Mouse (Mus musculus): Measurements from ENCODE around the gene Slc12a6.
"Not testable (repeated sequence)": the region's sequence is repeated elsewhere in the genome, so short reads cannot be mapped to it uniquely, and the experiment has no call there.

Gene Slc12a6

GRCm38 (mm10) chr2:112262779-112263295 lies 2.8 kb upstream of the Slc12a6 start:
- DNase-seq (ENCODE audit: low spot score): no peak

- no peak for DNase-seq (ENCODE audit: low spot score)
These were observed 1.3 kb upstream of the Slc12a6 start for GRCm38 (mm10) chr2:112264364-112264763.

DNA sequence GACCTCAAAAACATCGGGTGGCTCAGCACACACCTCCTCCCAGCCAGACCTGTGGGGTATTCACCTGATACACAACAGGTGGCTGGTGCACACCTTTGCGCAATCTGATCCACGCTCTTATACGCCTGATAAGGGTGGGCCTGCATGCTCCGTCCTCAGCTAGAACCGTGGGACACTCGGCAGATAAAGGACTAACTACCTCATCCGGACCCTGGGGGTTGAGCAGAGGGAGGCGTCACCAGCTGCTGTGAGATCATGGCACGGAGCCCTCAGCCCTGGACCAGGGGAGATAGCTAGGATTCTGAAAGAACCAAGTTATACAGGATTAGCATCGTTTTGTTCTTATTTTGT lies 592 bp downstream of the Slc12a6 start, which contains the start of gene Gm21985:
Gene Gm21985 (plus strand): TSS at position 73 of the 351 bp plus-strand sequence.
- DNase-seq (ENCODE audit: low spot score): no peak

DNA sequence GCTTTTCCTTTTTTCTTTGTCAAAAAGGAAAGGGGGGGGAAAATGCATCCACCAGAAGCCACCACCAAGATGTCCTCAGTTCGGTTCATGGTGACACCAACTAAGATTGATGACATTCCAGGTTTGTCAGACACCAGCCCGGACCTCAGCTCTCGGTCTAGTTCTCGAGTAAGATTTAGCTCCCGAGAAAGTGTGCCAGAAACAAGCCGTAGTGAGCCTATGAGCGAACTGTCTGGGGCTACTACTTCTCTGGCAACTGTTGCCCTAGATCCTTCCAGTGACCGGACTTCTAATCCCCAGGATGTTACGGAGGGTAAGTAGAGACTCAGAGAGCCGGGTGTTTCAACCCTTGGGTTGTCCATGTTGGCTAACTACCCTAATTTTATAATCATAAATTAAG lies 1.2 kb downstream of the Slc12a6 start:
- no peak for DNase-seq (ENCODE audit: low spot score)

DNA sequence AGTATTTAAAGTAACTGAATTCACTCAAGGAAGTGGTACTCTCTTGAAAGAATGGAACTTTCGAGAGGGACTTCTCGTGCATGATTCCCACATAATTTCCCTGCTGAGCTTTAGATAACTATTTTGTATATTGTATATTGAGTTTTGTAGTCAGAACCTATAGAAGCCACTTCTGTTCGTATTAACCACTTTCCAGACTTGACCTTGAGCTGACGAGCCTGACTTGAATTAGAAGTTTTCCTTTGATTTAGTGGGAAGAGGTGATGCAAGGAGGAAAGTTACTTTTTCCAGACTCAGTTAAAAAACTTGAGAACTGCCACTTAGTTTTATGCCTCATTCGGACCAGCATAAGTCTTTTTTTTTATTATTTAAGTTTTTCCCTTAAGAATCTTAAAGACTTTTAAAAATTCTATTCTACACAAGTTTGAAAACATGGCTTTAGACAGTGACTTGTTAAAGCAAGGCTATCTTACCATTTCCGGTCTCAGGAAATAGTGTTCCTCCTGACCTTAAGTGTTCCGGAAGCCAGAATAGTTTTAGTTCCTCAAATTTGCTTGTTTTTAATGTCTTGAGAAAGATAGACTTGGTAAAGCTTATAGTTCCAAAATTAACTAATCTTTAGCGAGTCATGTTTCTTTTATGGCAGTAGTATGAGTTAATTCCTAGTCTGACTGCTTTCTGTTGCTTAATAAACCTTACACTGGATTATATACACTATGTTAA lies 2.1 kb downstream of the Slc12a6 start:
- no peak for DNase-seq (ENCODE audit: low spot score)

DNA sequence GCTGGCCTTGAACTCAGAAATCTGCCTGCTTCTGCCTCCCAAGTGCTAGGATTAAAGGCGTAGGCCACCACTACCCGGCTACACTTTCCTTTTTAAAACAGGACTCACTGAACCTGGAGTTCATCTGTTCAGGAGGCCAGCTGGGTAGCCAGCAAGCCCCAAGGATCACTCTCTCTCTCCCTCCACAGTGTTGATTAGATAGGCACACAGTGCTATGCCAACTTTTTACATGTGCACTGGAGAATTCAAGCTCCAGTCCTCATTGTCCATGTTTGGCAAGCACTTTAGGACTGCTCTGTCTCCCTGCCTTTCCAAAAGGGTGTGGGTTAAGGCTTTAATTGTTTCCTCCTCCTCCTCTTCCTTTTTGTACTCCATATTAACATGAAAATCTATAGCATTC lies 4.4 kb downstream of the Slc12a6 start:
- DNase-seq (ENCODE audit: low spot score): no peak

GRCm38 (mm10) chr2:112272909-112273308 lies 7.3 kb downstream of the Slc12a6 start:
- DNase-seq (ENCODE audit: low spot score): no peak

DNA sequence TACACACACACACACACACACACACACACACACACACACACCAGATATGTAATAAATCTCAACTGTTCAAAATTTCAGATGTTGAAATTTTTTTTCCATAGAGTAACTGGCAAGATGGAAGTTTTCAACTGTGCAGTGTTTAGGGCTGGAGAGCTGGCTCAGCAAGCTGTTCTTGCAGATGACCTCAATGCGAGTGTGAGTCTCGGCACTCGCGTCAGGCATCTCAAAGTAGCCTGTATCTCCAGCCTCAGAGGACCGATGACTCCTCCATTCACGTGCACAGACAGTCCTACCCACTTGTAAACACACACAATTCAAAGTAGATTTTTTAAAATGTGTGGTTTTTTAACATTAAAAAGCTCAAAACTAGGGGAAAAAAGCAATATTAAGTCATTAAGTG lies 7.8 kb downstream of the Slc12a6 start:
- no peak for DNase-seq (ENCODE audit: low spot score)

DNA sequence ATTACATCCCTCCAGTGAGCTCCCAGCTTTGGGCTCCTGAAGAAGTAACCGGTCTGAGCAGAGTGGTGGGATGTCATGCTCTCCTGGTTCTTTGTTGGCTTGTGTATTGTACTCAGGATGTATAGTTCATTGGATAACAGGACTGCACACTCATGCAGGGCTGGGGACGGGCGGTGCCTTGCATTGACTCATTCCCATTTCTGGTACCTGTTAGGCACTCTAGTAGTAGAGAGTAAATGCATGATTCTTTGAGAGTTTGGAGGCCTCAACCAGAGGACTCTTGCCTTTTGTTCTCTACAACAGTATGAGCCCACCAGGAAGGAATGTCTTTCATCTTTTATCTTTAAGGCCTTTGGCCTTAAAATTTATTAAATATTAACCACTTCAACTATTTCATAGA lies 11.2 kb downstream of the Slc12a6 start:
- no peak for DNase-seq (ENCODE audit: low spot score)

DNA sequence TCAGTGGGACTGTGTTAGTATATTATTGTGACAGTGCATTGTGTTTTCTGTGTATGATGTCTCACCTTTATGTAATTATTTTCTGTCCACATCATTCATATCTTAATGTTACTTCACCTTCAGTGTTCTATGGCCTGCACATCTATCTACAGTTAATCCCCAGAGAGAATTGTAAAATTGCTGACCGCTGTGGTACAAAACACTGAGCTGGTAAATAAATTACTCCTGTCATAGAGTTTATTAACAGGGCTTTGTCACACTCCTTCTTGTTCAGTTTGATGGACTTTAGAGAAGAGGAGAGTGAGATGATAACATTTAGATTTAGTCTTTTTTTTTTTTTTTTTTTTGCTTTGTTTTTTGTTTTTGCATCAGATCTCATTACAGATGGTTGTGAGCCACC lies 17.2 kb downstream of the Slc12a6 start:
- no peak for DNase-seq (ENCODE audit: low spot score)

DNA sequence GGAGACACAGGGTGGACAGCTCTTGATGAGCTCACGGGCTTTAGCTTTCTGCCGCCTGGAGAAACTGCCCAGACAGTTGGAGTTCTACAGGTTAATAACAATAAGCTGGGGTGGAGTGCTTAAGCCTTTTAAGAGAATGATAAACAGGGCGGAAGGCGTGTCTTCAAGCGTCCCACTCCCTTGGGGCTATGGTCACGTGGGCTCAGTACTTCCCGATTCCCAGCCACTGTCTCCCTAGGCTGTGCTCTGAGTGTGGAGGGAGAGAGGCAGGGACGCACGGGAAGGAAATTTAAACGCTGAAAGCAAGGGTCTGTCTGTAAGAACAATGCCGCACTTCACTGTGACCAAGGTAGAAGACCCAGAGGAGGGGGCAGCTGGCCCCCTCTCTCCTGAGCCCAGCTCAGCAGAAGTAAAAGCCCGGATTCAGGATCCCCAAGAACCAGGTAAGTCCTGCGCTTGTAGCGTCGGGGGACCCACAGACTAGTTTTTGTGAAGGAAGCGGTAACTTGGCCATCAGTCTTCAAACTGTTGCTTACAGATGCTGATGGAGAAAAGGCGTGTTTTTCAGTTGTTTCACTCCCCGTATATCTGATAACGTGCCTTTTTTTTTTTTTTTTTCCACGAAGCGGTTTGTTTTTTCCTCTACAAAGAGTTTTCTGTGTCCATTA lies 18.9 kb downstream of the Slc12a6 start:
- DNase-seq (ENCODE audit: low spot score): no peak

- DNase-seq (ENCODE audit: low spot score): no peak
These were observed 19.4 kb downstream of the Slc12a6 start for GRCm38 (mm10) chr2:112285031-112285390.

- not testable (repeated sequence) for DNase-seq (ENCODE audit: low spot score)
These were observed 20.4 kb downstream of the Slc12a6 start for GRCm38 (mm10) chr2:112286062-112286461.

DNA sequence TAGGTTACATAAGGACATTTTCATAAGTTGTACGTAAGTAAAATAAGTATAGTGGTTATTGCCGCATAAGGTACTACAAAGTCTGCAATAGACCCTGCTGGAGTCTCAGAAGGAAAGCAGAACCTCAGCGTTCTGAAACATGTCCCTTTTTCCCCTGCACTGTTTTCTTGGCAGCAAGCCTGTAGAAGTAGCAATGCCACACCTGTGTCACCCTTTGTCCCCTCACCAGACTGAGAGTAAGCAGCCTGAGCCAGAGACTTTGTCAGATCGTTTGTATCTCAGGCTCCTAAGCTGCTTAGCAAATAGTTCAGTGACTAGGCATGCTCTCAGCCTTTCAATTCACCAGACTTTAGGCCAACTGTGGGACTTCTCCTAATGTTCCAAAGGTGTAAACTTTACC lies 21.4 kb downstream of the Slc12a6 start:
- no peak for DNase-seq (ENCODE audit: low spot score)

DNA sequence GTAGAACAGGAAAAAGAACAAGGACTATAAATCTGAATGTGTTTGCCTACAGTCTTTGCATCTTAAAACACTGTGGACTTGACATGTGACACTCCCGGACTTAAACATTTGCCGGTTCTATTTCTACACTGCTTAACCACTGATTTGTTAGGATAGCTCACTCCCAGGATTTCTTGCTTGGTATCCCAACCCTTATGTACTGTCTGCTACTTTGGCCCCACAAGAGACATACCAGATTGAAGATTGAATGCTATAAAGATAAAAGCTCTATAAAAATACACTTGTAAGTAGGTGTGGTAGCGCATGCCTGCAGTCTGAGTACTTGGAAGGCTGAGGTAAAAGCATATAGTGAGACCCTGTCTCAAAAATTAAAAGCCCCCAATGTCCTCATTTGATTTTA lies 23.9 kb downstream of the Slc12a6 start:
- DNase-seq (ENCODE audit: low spot score): no peak

- DNase-seq (ENCODE audit: low spot score): no peak
These were observed 27.2 kb downstream of the Slc12a6 start for GRCm38 (mm10) chr2:112292823-112293222.

DNA sequence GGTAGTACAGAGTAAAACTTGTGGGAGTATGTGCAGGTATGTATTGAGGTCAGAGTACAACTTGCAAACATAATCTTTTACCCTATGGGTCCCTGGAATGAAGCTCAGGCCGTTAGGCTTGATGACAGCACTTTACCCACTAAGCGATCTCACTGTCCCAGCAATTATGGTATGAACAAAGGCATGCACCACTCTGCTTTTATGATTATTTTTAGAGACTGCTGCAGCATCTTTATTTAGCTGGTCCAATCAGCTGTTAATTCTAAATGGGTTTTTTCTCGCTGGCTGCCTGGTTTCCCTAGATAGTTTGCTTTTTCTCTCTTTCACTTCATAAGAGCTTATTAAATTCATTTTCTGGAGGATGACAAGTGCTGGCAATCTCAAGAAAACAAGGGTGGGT lies 30.6 kb downstream of the Slc12a6 start:
- peak; percentile 42 for DNase-seq (ENCODE audit: low spot score)

DNA sequence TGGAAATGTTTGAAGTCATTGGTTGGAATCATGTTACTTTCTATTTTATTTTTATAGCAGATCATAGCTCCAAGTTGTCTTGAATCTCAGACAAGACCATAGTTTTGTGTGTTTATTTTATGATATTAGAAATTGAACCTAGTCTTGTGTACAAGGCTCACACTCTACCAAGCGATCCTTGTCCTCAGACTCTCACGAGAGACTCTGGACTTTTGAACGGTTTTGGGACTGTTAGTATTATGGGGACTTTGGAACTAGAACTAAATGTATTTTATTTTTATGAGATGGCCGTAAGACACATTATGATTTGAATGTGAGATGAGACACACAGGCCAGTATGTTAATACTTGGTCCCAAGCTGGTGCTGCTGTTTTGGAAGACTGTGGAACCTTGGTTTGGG lies 32.6 kb downstream of the Slc12a6 start:
- no peak for DNase-seq (ENCODE audit: low spot score)

DNA sequence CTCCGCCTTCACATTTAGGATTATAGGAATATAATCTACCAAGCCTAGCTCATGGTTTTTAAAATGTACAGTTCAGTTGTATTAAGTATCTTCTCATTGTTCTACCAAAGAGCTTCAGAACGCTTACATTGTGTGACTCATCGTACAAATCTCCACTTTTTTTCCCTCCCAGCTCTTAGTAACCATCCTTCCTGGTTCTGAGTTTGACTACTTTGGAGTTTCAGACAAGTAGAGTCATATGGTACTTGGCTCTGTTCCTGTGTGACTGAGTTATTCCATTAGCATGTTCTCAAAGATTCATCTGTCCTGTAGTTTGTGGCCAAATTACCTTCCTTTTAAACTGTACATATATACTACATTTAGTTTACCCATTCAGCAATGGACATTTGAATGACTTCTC lies 43.0 kb downstream of the Slc12a6 start:
- DNase-seq (ENCODE audit: low spot score): no peak

GRCm38 (mm10) chr2:112309161-112309600 lies 43.6 kb downstream of the Slc12a6 start:
- no peak for DNase-seq (ENCODE audit: low spot score)

DNA sequence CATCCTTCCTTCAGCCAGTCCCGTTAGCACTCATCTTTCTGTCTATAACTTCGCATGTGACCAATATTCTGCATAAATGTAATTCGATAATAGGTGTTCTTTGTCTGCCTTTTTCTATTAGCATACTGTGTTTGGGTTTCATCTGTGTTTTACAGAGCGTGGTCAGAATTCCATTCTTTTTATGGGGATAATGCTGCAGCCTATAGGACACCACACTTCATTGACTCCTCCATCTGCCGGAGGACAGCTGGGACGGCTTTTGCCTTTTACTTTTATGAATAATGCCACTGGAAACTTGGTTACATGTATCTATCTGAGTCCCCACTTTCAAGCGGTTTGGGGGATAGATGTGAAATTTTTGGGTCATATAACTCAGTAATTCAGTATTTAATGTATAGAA lies 50.0 kb downstream of the Slc12a6 start:
- DNase-seq (ENCODE audit: low spot score): no peak

- DNase-seq (ENCODE audit: low spot score): no peak
These were observed 52.6 kb downstream of the Slc12a6 start for GRCm38 (mm10) chr2:112318227-112318626.

- no peak for DNase-seq (ENCODE audit: low spot score)
These were observed 53.3 kb downstream of the Slc12a6 start for GRCm38 (mm10) chr2:112318905-112319304.
